Mouse (Mus musculus) limb, embryonic 15.5 days (tissue): Measurements from ENCODE around the gene Tdrd1. TPM values are rescaled to one million over a fixed set of nuclear protein-coding genes. Genes with fewer than 3 reads are reported as not detected.
"Not testable (repeated sequence)": the region's sequence is repeated elsewhere in the genome, so short reads cannot be mapped to it uniquely, and the experiment has no call there.

ENCODE experiments used
- ATAC-seq: fragments of 200-750 bp; cut with Nextera tagmentation; 2 replicates; pipeline ENCODE4 v1.8.0; 2017; ENCODE audit warnings: low read depth, moderate TSS enrichment; ENCODE audit not compliant: insufficient number of reproducible peaks, low FRiP score, low TSS enrichment
- H3K27ac ChIP-seq: fragments of 300-500 bp; sonication (generic); 2 replicates; pipeline ENCODE4 v1.5.1; 2015; ENCODE audit warnings: moderate library complexity, mild to moderate bottlenecking, inconsistent platforms
- H3K27me3 ChIP-seq: fragments of 300-500 bp; sonication (generic); 2 replicates; pipeline ENCODE4 v1.6.1; 2015; ENCODE audit warnings: inconsistent platforms
- H3K36me3 ChIP-seq: fragments of 300-500 bp; sonication (generic); 2 replicates; pipeline ENCODE4 v1.6.1; 2015; ENCODE audit warnings: inconsistent platforms
- H3K4me1 ChIP-seq: fragments of 300-500 bp; sonication (generic); 2 replicates; pipeline ENCODE4 v1.6.1; 2015; ENCODE audit warnings: inconsistent platforms
- H3K4me2 ChIP-seq: fragments of 300-500 bp; sonication (generic); 2 replicates; pipeline ENCODE4 v1.6.1; 2015; ENCODE audit warnings: mild to moderate bottlenecking, inconsistent platforms
- H3K4me3 ChIP-seq: fragments of 300-500 bp; sonication (generic); 2 replicates; pipeline ENCODE4 v1.5.1; 2015; ENCODE audit warnings: mild to moderate bottlenecking, inconsistent platforms
- H3K9ac ChIP-seq: fragments of 300-500 bp; sonication (generic); 2 replicates; pipeline ENCODE4 v1.6.1; 2015; ENCODE audit warnings: inconsistent platforms
- H3K9me3 ChIP-seq: fragments of 300-500 bp; sonication (generic); 2 replicates; pipeline ENCODE4 v1.6.1; 2016; ENCODE audit warnings: inconsistent platforms
- WGBS: fragments of 180-500 bp; shearing (Covaris S2); methylation state at CpG from one replicate; pipeline ENCODE4 v1.1.7; 2015; 5-methylcytosine and 5-hydroxymethylcytosine counted together
- polyA plus RNA-seq: library from polyadenylated mRNA; unstranded; fragments of >200 nt; fragmentation: Nextera tagmentation; extraction: Ambion mirVana; gene quantifications from 2 replicates; pipeline ENCODE4 v1.2.1, GENCODE M21; 2015

Tdrd1 gene
- 3.3 and 3.5 TPM in 2 replicates for polyA plus RNA-seq

DNA sequence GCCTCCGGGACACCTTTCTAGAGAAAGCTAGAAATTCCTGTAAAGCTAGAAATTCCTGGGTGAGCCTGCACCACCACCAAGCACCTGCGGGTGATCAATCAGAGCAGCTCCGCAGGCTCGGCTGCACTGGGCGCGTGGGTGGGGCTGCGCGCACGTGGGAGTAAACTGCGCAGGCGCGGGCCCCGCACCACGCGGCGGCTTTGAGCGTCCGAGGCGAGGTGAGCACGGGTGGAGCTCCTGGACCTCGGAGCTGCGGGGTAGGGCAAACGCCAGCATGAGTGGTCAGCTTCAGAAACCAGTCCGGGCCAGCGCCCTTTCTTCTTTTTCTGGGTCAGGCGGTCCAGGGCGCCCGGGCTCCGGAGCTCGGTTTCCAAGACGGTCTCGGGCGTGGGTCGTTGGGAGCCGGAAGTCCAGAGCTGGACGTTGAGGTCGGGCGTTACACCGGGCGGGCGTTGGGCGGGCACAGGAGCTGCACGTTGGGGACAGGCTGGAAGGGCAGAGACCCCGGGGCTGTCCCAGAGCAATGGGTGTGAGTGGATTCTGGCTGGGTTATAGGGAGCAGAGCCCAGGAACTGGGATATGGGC lies at the start of gene Tdrd1:
Gene Tdrd1 (plus strand): TSS at position 163 of the 585 bp plus-strand sequence.
- Histone ChIP-seq H3K4me2 (peak within 1 kb of the TSS; percentile 41), H3K27ac (peak within 1 kb of the TSS; percentile 5; the same call in 1 of the 2 replicates), H3K9ac (no peak within 1 kb of the TSS), H3K36me3 (no peaks in the 10 kb centered on the region), H3K4me1 (peaks cover 10% of the 10 kb centered on the region), H3K9me3 (no peaks in the 10 kb centered on the region), H3K27me3 (no peaks in the 10 kb centered on the region), H3K4me3 (peak within 1 kb of the TSS; percentile 15; the same call in 1 of the 2 replicates)
- 54% methylated on average over 44 of the region's 44 CpGs for WGBS
- no peak for ATAC-seq

- no peak for ATAC-seq
- peak overlapping the region; percentile 30 for H3K4me2 ChIP-seq
- H3K36me3 ChIP-seq = 0 out of 2 replicates have a peak, but pooled peaks cover 3% of the 10 kb centered on the region
- WGBS = 20% methylated on average over 16 of the region's 16 CpGs
- peaks cover 28% of the 10 kb centered on the region for H3K4me1 ChIP-seq
- H3K9me3 ChIP-seq = no peaks in the 10 kb centered on the region
- no peak overlapping the region for H3K9ac ChIP-seq
- no peak overlapping the region for H3K4me3 ChIP-seq
- no peak overlapping the region for H3K27ac ChIP-seq
- H3K27me3 ChIP-seq = peaks cover 25% of the 10 kb centered on the region
Measured at GRCm38 (mm10) chr19:56776719-56777382, 49.2 kb upstream of the Tdrd1 start.

GRCm38 (mm10) chr19:56778532-56778931 lies 47.5 kb upstream of the Tdrd1 start:
- not testable (repeated sequence) for ATAC-seq, H3K4me3 ChIP-seq, H3K27ac ChIP-seq, H3K4me2 ChIP-seq, H3K9ac ChIP-seq, H3K9me3 ChIP-seq
- H3K27me3 ChIP-seq = peaks cover 25% of the 10 kb centered on the region
- 92% methylated on average over 7 of the region's 7 CpGs for WGBS
- H3K36me3 ChIP-seq = peaks cover 10% of the 10 kb centered on the region
- peaks cover 28% of the 10 kb centered on the region for H3K4me1 ChIP-seq

GRCm38 (mm10) chr19:56787911-56788310 lies 38.1 kb upstream of the Tdrd1 start:
- no peaks in the 10 kb centered on the region for H3K9me3 ChIP-seq
- ATAC-seq = no peak
- H3K36me3 ChIP-seq = peaks cover 42% of the 10 kb centered on the region
- no peak overlapping the region for H3K4me2 ChIP-seq
- no peak overlapping the region for H3K27ac ChIP-seq
- no peaks in the 10 kb centered on the region for H3K27me3 ChIP-seq
- no peak overlapping the region for H3K9ac ChIP-seq
- 81% methylated on average over 7 of the region's 7 CpGs for WGBS
- H3K4me1 ChIP-seq = no peaks in the 10 kb centered on the region
- H3K4me3 ChIP-seq = no peak overlapping the region

GRCm38 (mm10) chr19:56788952-56789351 lies 37.1 kb upstream of the Tdrd1 start:
- Histone ChIP-seq H3K36me3 (peaks cover 41% of the 10 kb centered on the region), H3K27me3 (no peaks in the 10 kb centered on the region), H3K4me2 (no peak overlapping the region), H3K9ac (no peak overlapping the region), H3K4me1 (no peaks in the 10 kb centered on the region), H3K27ac (no peak overlapping the region), H3K9me3 (no peaks in the 10 kb centered on the region), H3K4me3 (no peak overlapping the region)
- WGBS = 84% methylated on average over 5 of the region's 5 CpGs
- ATAC-seq = no peak

DNA sequence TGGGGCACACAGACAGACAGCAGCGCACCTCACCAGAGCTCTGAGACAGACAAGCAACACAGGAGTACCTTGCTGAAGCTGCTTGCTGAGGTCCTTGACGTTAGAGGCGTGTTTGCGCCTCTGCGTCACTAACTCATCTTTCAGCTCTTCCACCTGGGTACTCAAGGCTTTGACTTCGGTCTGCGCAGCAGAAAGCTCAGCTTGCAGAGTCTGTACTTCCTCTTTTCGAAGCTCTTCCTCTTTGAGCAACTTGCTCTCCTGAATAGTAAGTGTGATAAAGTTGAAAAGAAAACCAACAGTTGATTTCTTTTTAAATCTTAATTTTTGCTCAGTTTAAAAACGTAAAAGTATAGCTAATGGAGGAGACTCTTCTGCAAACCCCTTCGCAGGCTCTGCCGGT lies 28.6 kb upstream of the Tdrd1 start:
- no peak for ATAC-seq
- WGBS = 93% methylated on average over 11 of the region's 11 CpGs

DNA sequence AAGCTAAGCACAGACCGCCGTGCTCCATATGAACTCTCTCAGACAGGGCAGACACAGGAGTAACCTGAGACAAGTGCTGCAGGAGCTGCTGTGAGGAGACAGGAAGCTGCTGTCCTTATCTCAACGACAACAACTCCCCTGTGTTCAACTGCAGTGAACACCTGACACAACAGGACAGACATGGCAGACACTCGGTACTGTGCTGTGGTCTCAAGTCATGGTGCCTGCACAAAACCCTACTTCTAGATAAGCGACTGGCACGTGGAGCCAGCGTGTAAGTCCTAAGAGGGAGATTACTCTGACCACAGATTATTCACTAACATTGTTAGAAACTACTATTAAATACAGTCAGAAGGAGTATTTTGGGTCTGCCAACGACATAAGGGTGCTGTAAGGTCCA lies 25.8 kb upstream of the Tdrd1 start:
- Histone ChIP-seq H3K27ac (no peak overlapping the region), H3K4me2 (no peak overlapping the region), H3K4me1 (no peaks in the 10 kb centered on the region), H3K27me3 (no peaks in the 10 kb centered on the region), H3K9me3 (no peaks in the 10 kb centered on the region), H3K4me3 (no peak overlapping the region), H3K9ac (no peak overlapping the region), H3K36me3 (peaks cover 84% of the 10 kb centered on the region)
- ATAC-seq = no peak
- 85% methylated on average over 8 of the region's 8 CpGs for WGBS

More for the DNA sequence above, 28.6 kb upstream of the Tdrd1 start:
- Histone ChIP-seq H3K9ac (no peak overlapping the region), H3K9me3 (no peaks in the 10 kb centered on the region), H3K4me3 (no peak overlapping the region), H3K4me1 (no peaks in the 10 kb centered on the region), H3K27me3 (no peaks in the 10 kb centered on the region), H3K36me3 (peaks cover 84% of the 10 kb centered on the region), H3K27ac (no peak overlapping the region), H3K4me2 (no peak overlapping the region)

GRCm38 (mm10) chr19:56800930-56801655 lies 24.9 kb upstream of the Tdrd1 start:
- Histone ChIP-seq H3K9ac (no peak overlapping the region), H3K27ac (no peak overlapping the region), H3K36me3 (peaks cover 85% of the 10 kb centered on the region), H3K4me3 (no peak overlapping the region), H3K4me1 (no peaks in the 10 kb centered on the region), H3K27me3 (no peaks in the 10 kb centered on the region), H3K4me2 (no peak overlapping the region), H3K9me3 (no peaks in the 10 kb centered on the region)
- 82% methylated on average over 7 of the region's 7 CpGs for WGBS
- ATAC-seq = no peak

- Histone ChIP-seq H3K27ac (no peak overlapping the region), H3K4me2 (no peak overlapping the region), H3K36me3 (peaks cover 81% of the 10 kb centered on the region), H3K9ac (no peak overlapping the region), H3K9me3 (no peaks in the 10 kb centered on the region), H3K4me1 (no peaks in the 10 kb centered on the region), H3K4me3 (no peak overlapping the region), H3K27me3 (no peaks in the 10 kb centered on the region)
- ATAC-seq = no peak
- 89% methylated on average over 10 of the region's 10 CpGs for WGBS
Measured at GRCm38 (mm10) chr19:56801656-56802351, 24.2 kb upstream of the Tdrd1 start.

- Histone ChIP-seq H3K9ac (no peak overlapping the region), H3K4me3 (no peak overlapping the region), H3K27me3 (no peaks in the 10 kb centered on the region), H3K27ac (no peak overlapping the region), H3K9me3 (no peaks in the 10 kb centered on the region), H3K36me3 (peaks cover 85% of the 10 kb centered on the region), H3K4me1 (no peaks in the 10 kb centered on the region), H3K4me2 (no peak overlapping the region)
- no peak for ATAC-seq
- WGBS = 78% methylated on average over 3 of the region's 3 CpGs
Measured at GRCm38 (mm10) chr19:56802352-56802746, 23.7 kb upstream of the Tdrd1 start.

- H3K4me2 ChIP-seq = no peak overlapping the region
- peaks cover 84% of the 10 kb centered on the region for H3K36me3 ChIP-seq
- WGBS = 84% methylated on average over 2 of the region's 2 CpGs
- H3K27me3 ChIP-seq = no peaks in the 10 kb centered on the region
- no peak overlapping the region for H3K27ac ChIP-seq
- H3K4me3 ChIP-seq = no peak overlapping the region
- H3K4me1 ChIP-seq = no peaks in the 10 kb centered on the region
- no peak overlapping the region for H3K9ac ChIP-seq
- ATAC-seq = no peak
- no peaks in the 10 kb centered on the region for H3K9me3 ChIP-seq
Measured at GRCm38 (mm10) chr19:56805366-56805765, 20.6 kb upstream of the Tdrd1 start.
